Mouse (Mus musculus) liver, embryonic 12.5 days (tissue): ENCODE results near the gene Ppif. TPM values are rescaled to one million over a fixed set of nuclear protein-coding genes. Genes with fewer than 3 reads are reported as not detected.

Experiments
- ATAC-seq: fragments of 200-750 bp; cut with Nextera tagmentation; 2 replicates; pipeline ENCODE4 v1.8.0; 2017; ENCODE audit warnings: moderate number of reproducible peaks, mild to moderate bottlenecking, moderate library complexity
- H3K27ac ChIP-seq: fragments of 300-500 bp; sonication (generic); 2 replicates; pipeline ENCODE4 v1.5.1; 2016; ENCODE audit warnings: mild to moderate bottlenecking
- H3K27me3 ChIP-seq: fragments of 300-500 bp; sonication (generic); replicated peaks from 2 replicates; pipeline ENCODE4 v1.6.1; 2016; ENCODE audit warnings: mild to moderate bottlenecking, moderate library complexity
- H3K36me3 ChIP-seq: fragments of 300-500 bp; sonication (generic); 2 replicates; pipeline ENCODE4 v1.6.1; 2016; ENCODE audit warnings: mild to moderate bottlenecking, moderate library complexity
- H3K4me1 ChIP-seq: fragments of 300-500 bp; sonication (generic); 2 replicates; pipeline ENCODE4 v1.6.1; 2016
- H3K4me2 ChIP-seq: fragments of 300-500 bp; sonication (generic); 2 replicates; pipeline ENCODE4 v1.6.1; 2016; ENCODE audit warnings: mild to moderate bottlenecking, moderate library complexity
- H3K4me3 ChIP-seq: fragments of 300-500 bp; sonication (generic); 2 replicates; pipeline ENCODE4 v1.5.1; 2016; ENCODE audit warnings: mild to moderate bottlenecking, moderate library complexity
- H3K9ac ChIP-seq: fragments of 300-500 bp; sonication (generic); 2 replicates; pipeline ENCODE4 v1.6.1; 2016; ENCODE audit warnings: mild to moderate bottlenecking, moderate library complexity
- H3K9me3 ChIP-seq: fragments of 300-500 bp; sonication (generic); replicated peaks from 2 replicates; pipeline ENCODE4 v1.6.1; 2016; ENCODE audit warnings: mild to moderate bottlenecking, moderate library complexity
- WGBS: fragments of 180-500 bp; shearing (Covaris S2); methylation state at CpG from one replicate; pipeline ENCODE4 v1.1.7; 2016; ENCODE audit not compliant: insufficient replicate concordance; 5-methylcytosine and 5-hydroxymethylcytosine counted together
- polyA plus RNA-seq: library from polyadenylated mRNA; unstranded; fragments of >200 nt; fragmentation: Nextera tagmentation; extraction: Ambion mirVana; gene quantifications from 2 replicates; pipeline ENCODE4 v1.2.1, GENCODE M21; 2016

Gene Ppif
- 46.8 and 48.4 TPM in 2 replicates for polyA plus RNA-seq

- under 1% methylated on average over 70 of the region's 70 CpGs for WGBS
- peak within 1 kb of the TSS; percentile 98 for H3K4me2 ChIP-seq
- peak within 1 kb of the TSS; percentile 87 for H3K4me3 ChIP-seq
- H3K27me3 ChIP-seq = peaks cover 7% of the 10 kb centered on the region; the same call in 1 of the 2 replicates
- ATAC-seq = peak; percentile 92
- H3K4me1 ChIP-seq = peaks cover 42% of the 10 kb centered on the region
- H3K9ac ChIP-seq = peak within 1 kb of the TSS; percentile 86
- H3K27ac ChIP-seq = peak within 1 kb of the TSS; percentile 75
- no peaks in the 10 kb centered on the region for H3K9me3 ChIP-seq
- peaks cover 36% of the 10 kb centered on the region for H3K36me3 ChIP-seq
Observed at GRCm38 (mm10) chr14:25693888-25694568, at the start of gene Ppif. TSS of gene Ppif (plus strand) at chr14:25694154.

- Histone ChIP-seq H3K9ac (no peak overlapping the region), H3K36me3 (peaks cover 73% of the 10 kb centered on the region), H3K9me3 (no peaks in the 10 kb centered on the region), H3K4me3 (no peak overlapping the region), H3K27ac (no peak overlapping the region), H3K4me2 (no peak overlapping the region), H3K4me1 (peaks cover 5% of the 10 kb centered on the region; the same call in 1 of the 2 replicates), H3K27me3 (no peaks in the 10 kb centered on the region)
- WGBS = 82% methylated on average over 9 of the region's 9 CpGs
- no peak for ATAC-seq
Observed at GRCm38 (mm10) chr14:25645717-25646116, 48.2 kb upstream of the Ppif start.

- H3K4me2 ChIP-seq = no peak overlapping the region
- H3K36me3 ChIP-seq = peaks cover 78% of the 10 kb centered on the region
- H3K9ac ChIP-seq = no peak overlapping the region
- H3K9me3 ChIP-seq = no peaks in the 10 kb centered on the region
- no peaks in the 10 kb centered on the region for H3K4me1 ChIP-seq
- no peak overlapping the region for H3K4me3 ChIP-seq
- 57% methylated on average over 2 of the region's 2 CpGs for WGBS
- no peaks in the 10 kb centered on the region for H3K27me3 ChIP-seq
- H3K27ac ChIP-seq = no peak overlapping the region
- ATAC-seq = peak; percentile 23; the same call in 1 of the 2 replicates
Observed at GRCm38 (mm10) chr14:25646161-25646621, 47.8 kb upstream of the Ppif start.

- no peak overlapping the region for H3K4me3 ChIP-seq
- no peak overlapping the region for H3K9ac ChIP-seq
- no peak overlapping the region for H3K4me2 ChIP-seq
- no peaks in the 10 kb centered on the region for H3K9me3 ChIP-seq
- H3K36me3 ChIP-seq = peaks cover 98% of the 10 kb centered on the region
- no peaks in the 10 kb centered on the region for H3K27me3 ChIP-seq
- no peak for ATAC-seq
- no peaks in the 10 kb centered on the region for H3K4me1 ChIP-seq
- 87% methylated on average over 4 of the region's 4 CpGs for WGBS
- no peak overlapping the region for H3K27ac ChIP-seq
Observed at GRCm38 (mm10) chr14:25651131-25651530, 42.8 kb upstream of the Ppif start.

- ATAC-seq = no peak
- H3K4me3 ChIP-seq = no peak overlapping the region
- H3K9ac ChIP-seq = no peak overlapping the region
- H3K36me3 ChIP-seq = peaks cover 98% of the 10 kb centered on the region
- H3K4me1 ChIP-seq = no peaks in the 10 kb centered on the region
- 80% methylated on average over 9 of the region's 9 CpGs for WGBS
- H3K4me2 ChIP-seq = no peak overlapping the region
- no peaks in the 10 kb centered on the region for H3K9me3 ChIP-seq
- no peaks in the 10 kb centered on the region for H3K27me3 ChIP-seq
- H3K27ac ChIP-seq = no peak overlapping the region
Observed at GRCm38 (mm10) chr14:25651905-25652304, 42.0 kb upstream of the Ppif start.

GRCm38 (mm10) chr14:25654401-25655197, 39.4 kb upstream of the Ppif start:
- no peak for ATAC-seq
- peaks cover 100% of the 10 kb centered on the region for H3K36me3 ChIP-seq

GRCm38 (mm10) chr14:25660661-25661060, 33.3 kb upstream of the Ppif start:
- H3K27ac ChIP-seq = no peak overlapping the region
- no peak overlapping the region for H3K4me2 ChIP-seq
- H3K9ac ChIP-seq = no peak overlapping the region
- no peak for ATAC-seq
- no peaks in the 10 kb centered on the region for H3K27me3 ChIP-seq
- peaks cover 97% of the 10 kb centered on the region for H3K36me3 ChIP-seq
- H3K9me3 ChIP-seq = no peaks in the 10 kb centered on the region
- H3K4me1 ChIP-seq = no peaks in the 10 kb centered on the region; the same call in 1 of the 2 replicates
- WGBS = 78% methylated on average over 11 of the region's 11 CpGs
- no peak overlapping the region for H3K4me3 ChIP-seq

More at GRCm38 (mm10) chr14:25654401-25655197, 39.4 kb upstream of the Ppif start:
- WGBS = 87% methylated on average over 14 of the region's 14 CpGs
- Histone ChIP-seq H3K4me2 (no peak overlapping the region), H3K9ac (no peak overlapping the region), H3K4me3 (no peak overlapping the region), H3K27me3 (no peaks in the 10 kb centered on the region), H3K4me1 (no peaks in the 10 kb centered on the region), H3K9me3 (no peaks in the 10 kb centered on the region), H3K27ac (no peak overlapping the region)

- peak; percentile 42 for ATAC-seq
- Histone ChIP-seq H3K4me2 (no peak overlapping the region), H3K4me1 (no peaks in the 10 kb centered on the region; the same call in 1 of the 2 replicates), H3K9me3 (no peaks in the 10 kb centered on the region), H3K27ac (no peak overlapping the region), H3K36me3 (peaks cover 96% of the 10 kb centered on the region), H3K27me3 (no peaks in the 10 kb centered on the region), H3K4me3 (no peak overlapping the region), H3K9ac (no peak overlapping the region)
- WGBS = 78% methylated on average over 17 of the region's 17 CpGs
Observed at GRCm38 (mm10) chr14:25661185-25661920, 32.6 kb upstream of the Ppif start.

GRCm38 (mm10) chr14:25663649-25664309, 30.2 kb upstream of the Ppif start:
- Histone ChIP-seq H3K9me3 (no peaks in the 10 kb centered on the region), H3K4me2 (no peak overlapping the region), H3K27me3 (no peaks in the 10 kb centered on the region), H3K27ac (no peak overlapping the region), H3K9ac (no peak overlapping the region), H3K4me1 (peaks cover 18% of the 10 kb centered on the region), H3K36me3 (peaks cover 71% of the 10 kb centered on the region), H3K4me3 (no peak overlapping the region)
- no peak for ATAC-seq
- 79% methylated on average over 7 of the region's 7 CpGs for WGBS

- H3K27me3 ChIP-seq = no peaks in the 10 kb centered on the region
- no peaks in the 10 kb centered on the region for H3K9me3 ChIP-seq
- H3K4me2 ChIP-seq = no peak overlapping the region
- ATAC-seq = no peak
- peaks cover 18% of the 10 kb centered on the region for H3K4me1 ChIP-seq
- no peak overlapping the region for H3K27ac ChIP-seq
- peaks cover 66% of the 10 kb centered on the region for H3K36me3 ChIP-seq
- no peak overlapping the region for H3K4me3 ChIP-seq
- no peak overlapping the region for H3K9ac ChIP-seq
- 80% methylated on average over 7 of the region's 7 CpGs for WGBS
Observed at GRCm38 (mm10) chr14:25664310-25664695, 29.7 kb upstream of the Ppif start.

GRCm38 (mm10) chr14:25665314-25665970, 28.5 kb upstream of the Ppif start:
- 76% methylated on average over 19 of the region's 19 CpGs for WGBS
- H3K9me3 ChIP-seq = no peaks in the 10 kb centered on the region
- H3K36me3 ChIP-seq = peaks cover 55% of the 10 kb centered on the region
- H3K4me1 ChIP-seq = peaks cover 18% of the 10 kb centered on the region
- no peak overlapping the region for H3K4me2 ChIP-seq
- no peak overlapping the region for H3K27ac ChIP-seq
- H3K27me3 ChIP-seq = no peaks in the 10 kb centered on the region
- H3K4me3 ChIP-seq = no peak overlapping the region
- no peak for ATAC-seq
- H3K9ac ChIP-seq = no peak overlapping the region
